Mouse (Mus musculus): ENCODE measurements at regions not wholly inside any gene's neighbourhood (a gene's known extent, or its start where the extent isn't known, plus 50 kb on each side); places are given as distances from the start of the nearest gene placed in this dataset.

- H3K4me3 ChIP-seq (ENCODE audit: low read depth, low read length), result no peak overlapping the region
- H3K9ac ChIP-seq (ENCODE audit: low read depth, poor library complexity, severe bottlenecking), result no peak overlapping the region
- no peaks in the 10 kb centered on the region for H3K36me3 ChIP-seq (ENCODE audit: control insufficient read depth, insufficient read depth, low read length, poor library complexity, severe bottlenecking)
- H3K9me3 ChIP-seq (replicated peaks; ENCODE audit: control insufficient read depth, insufficient read depth, low read length, poor library complexity, severe bottlenecking), result no peaks in the 10 kb centered on the region
- H3K27ac ChIP-seq (ENCODE audit: insufficient read depth, low read length), result no peak overlapping the region
- TF ChIP-seq EP300 (IDR thresholded peaks at IDR 0.05; ENCODE audit: insufficient read depth, low read depth, low read length) (no peak), POLR2A (IDR thresholded peaks at IDR 0.05; ENCODE audit: insufficient read depth, low read length) (no peak), CTCF (IDR thresholded peaks at IDR 0.05; ENCODE audit: low read depth, low read length) (no peak)
- H3K27me3 ChIP-seq (ENCODE audit: control insufficient read depth, insufficient read depth, low read length, poor library complexity, severe bottlenecking), result no peaks in the 10 kb centered on the region
- no peaks in the 10 kb centered on the region for H3K4me1 ChIP-seq (ENCODE audit: control insufficient read depth, insufficient read depth, low read length)
Measured at GRCm38 (mm10) chr5:118888131-118888530, 327.7 kb downstream of the Med13l start.

DNA sequence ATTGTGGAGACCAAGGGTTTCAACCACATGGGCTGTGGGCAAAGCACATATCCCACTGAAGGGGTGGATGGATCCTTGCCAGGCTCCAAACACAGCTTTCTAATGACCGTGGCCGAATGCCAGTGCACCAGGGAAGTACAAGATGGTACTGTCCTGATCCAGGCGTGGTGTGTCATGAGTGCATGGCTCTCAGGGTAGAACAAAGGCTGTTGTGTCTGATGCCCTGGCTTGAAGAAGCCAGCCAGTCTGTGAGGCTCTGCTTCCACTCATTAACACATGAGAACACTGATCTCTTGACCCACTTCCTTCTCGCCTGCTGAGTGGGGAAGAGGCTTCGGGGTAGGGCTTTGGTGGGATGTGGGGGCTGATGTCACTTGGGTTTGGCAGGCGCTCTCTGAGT is 330.7 kb downstream of the Med13l start:
- no peaks in the 10 kb centered on the region for H3K4me1 ChIP-seq (ENCODE audit: control insufficient read depth, insufficient read depth, low read length)
- no peaks in the 10 kb centered on the region for H3K27me3 ChIP-seq (ENCODE audit: control insufficient read depth, insufficient read depth, low read length, poor library complexity, severe bottlenecking)
- no peak overlapping the region for H3K9ac ChIP-seq (ENCODE audit: low read depth, poor library complexity, severe bottlenecking)
- no peaks in the 10 kb centered on the region for H3K9me3 ChIP-seq (replicated peaks; ENCODE audit: control insufficient read depth, insufficient read depth, low read length, poor library complexity, severe bottlenecking)
- TF ChIP-seq CTCF (IDR thresholded peaks at IDR 0.05; ENCODE audit: low read depth, low read length), result no peak
- TF ChIP-seq EP300 (IDR thresholded peaks at IDR 0.05; ENCODE audit: insufficient read depth, low read depth, low read length), result no peak
- TF ChIP-seq POLR2A (IDR thresholded peaks at IDR 0.05; ENCODE audit: insufficient read depth, low read length), result no peak
- H3K36me3 ChIP-seq (ENCODE audit: control insufficient read depth, insufficient read depth, low read length, poor library complexity, severe bottlenecking), result no peaks in the 10 kb centered on the region
- no peak overlapping the region for H3K27ac ChIP-seq (ENCODE audit: insufficient read depth, low read length)
- no peak overlapping the region for H3K4me3 ChIP-seq (ENCODE audit: low read depth, low read length)

DNA sequence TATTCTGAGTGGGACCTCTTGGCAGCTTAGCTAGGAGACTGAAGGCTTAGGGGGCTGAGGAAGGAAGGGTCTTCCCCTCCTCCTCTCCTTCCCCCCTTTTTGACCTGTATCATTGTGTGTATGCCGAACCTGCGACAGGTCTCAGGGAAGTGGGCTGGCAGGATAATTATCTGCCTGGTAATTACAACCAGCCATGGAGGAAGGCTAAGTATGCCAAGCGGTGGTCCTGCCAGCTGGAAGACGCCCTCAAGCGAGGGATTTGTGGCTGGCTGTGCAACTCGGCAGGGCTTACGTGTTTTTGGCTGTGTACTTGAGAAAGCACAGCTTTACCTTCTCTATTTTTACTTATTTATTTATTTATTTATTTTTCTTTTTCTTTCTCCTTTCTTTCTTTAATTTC is 347.7 kb downstream of the Med13l start:
- Histone ChIP-seq H3K4me3 (ENCODE audit: low read depth, low read length) (no peak overlapping the region), H3K27ac (ENCODE audit: insufficient read depth, low read length) (no peak overlapping the region)

DNA sequence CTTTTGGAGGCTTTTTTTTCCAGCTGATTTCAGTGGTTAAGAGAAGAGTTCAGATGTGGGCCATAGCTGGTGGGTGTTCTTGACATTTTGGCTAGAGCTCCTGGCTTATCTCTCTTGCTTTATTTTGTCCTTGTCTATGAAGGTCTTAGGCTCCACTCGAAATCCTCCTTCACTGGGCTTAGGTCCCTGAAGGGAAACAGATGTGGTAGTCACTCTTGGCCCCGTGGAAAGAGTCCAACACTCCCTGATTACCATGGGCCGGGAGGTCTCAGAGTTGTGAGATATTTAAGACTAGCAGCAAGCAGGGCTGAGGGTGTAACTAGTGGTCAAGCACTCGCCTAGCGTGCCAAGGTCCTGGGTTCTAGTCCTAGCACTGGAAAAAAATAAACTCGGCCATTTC is 349.3 kb downstream of the Med13l start:
- H3K36me3 ChIP-seq (ENCODE audit: control insufficient read depth, insufficient read depth, low read length, poor library complexity, severe bottlenecking), result no peaks in the 10 kb centered on the region
- no peaks in the 10 kb centered on the region for H3K9me3 ChIP-seq (replicated peaks; ENCODE audit: control insufficient read depth, insufficient read depth, low read length, poor library complexity, severe bottlenecking)
- no peaks in the 10 kb centered on the region for H3K27me3 ChIP-seq (ENCODE audit: control insufficient read depth, insufficient read depth, low read length, poor library complexity, severe bottlenecking)
- TF ChIP-seq CTCF (IDR thresholded peaks at IDR 0.05; ENCODE audit: low read depth, low read length) (no peak), POLR2A (IDR thresholded peaks at IDR 0.05; ENCODE audit: insufficient read depth, low read length) (no peak), EP300 (IDR thresholded peaks at IDR 0.05; ENCODE audit: insufficient read depth, low read depth, low read length) (no peak)
- no peak overlapping the region for H3K27ac ChIP-seq (ENCODE audit: insufficient read depth, low read length)
- no peak overlapping the region for H3K9ac ChIP-seq (ENCODE audit: low read depth, poor library complexity, severe bottlenecking)
- no peaks in the 10 kb centered on the region for H3K4me1 ChIP-seq (ENCODE audit: control insufficient read depth, insufficient read depth, low read length)
- no peak overlapping the region for H3K4me3 ChIP-seq (ENCODE audit: low read depth, low read length)

More for the DNA sequence above, 347.7 kb downstream of the Med13l start:
- Histone ChIP-seq H3K9ac (ENCODE audit: low read depth, poor library complexity, severe bottlenecking) (no peak overlapping the region), H3K27me3 (ENCODE audit: control insufficient read depth, insufficient read depth, low read length, poor library complexity, severe bottlenecking) (no peaks in the 10 kb centered on the region), H3K4me1 (ENCODE audit: control insufficient read depth, insufficient read depth, low read length) (no peaks in the 10 kb centered on the region), H3K36me3 (ENCODE audit: control insufficient read depth, insufficient read depth, low read length, poor library complexity, severe bottlenecking) (no peaks in the 10 kb centered on the region), H3K9me3 (replicated peaks; ENCODE audit: control insufficient read depth, insufficient read depth, low read length, poor library complexity, severe bottlenecking) (peaks cover 4% of the 10 kb centered on the region)
- TF ChIP-seq CTCF (IDR thresholded peaks at IDR 0.05; ENCODE audit: low read depth, low read length), result no peak
- no peak for TF ChIP-seq EP300 (IDR thresholded peaks at IDR 0.05; ENCODE audit: insufficient read depth, low read depth, low read length)
- no peak for TF ChIP-seq POLR2A (IDR thresholded peaks at IDR 0.05; ENCODE audit: insufficient read depth, low read length)

GRCm38 (mm10) chr5:118914191-118914750 is 353.8 kb downstream of the Med13l start:
- TF ChIP-seq EP300 (IDR thresholded peaks at IDR 0.05; ENCODE audit: insufficient read depth, low read depth, low read length), result no peak
- TF ChIP-seq CTCF (IDR thresholded peaks at IDR 0.05; ENCODE audit: low read depth, low read length), result no peak
- no peak for TF ChIP-seq POLR2A (IDR thresholded peaks at IDR 0.05; ENCODE audit: insufficient read depth, low read length)
- H3K36me3 ChIP-seq (ENCODE audit: control insufficient read depth, insufficient read depth, low read length, poor library complexity, severe bottlenecking), result no peaks in the 10 kb centered on the region

GRCm38 (mm10) chr5:118923357-118923756 is 362.9 kb downstream of the Med13l start:
- no peak overlapping the region for H3K9ac ChIP-seq (ENCODE audit: low read depth, poor library complexity, severe bottlenecking)
- no peak overlapping the region for H3K27ac ChIP-seq (ENCODE audit: insufficient read depth, low read length)
- no peaks in the 10 kb centered on the region for H3K27me3 ChIP-seq (ENCODE audit: control insufficient read depth, insufficient read depth, low read length, poor library complexity, severe bottlenecking)

More at GRCm38 (mm10) chr5:118914191-118914750, 353.8 kb downstream of the Med13l start:
- no peak overlapping the region for H3K9ac ChIP-seq (ENCODE audit: low read depth, poor library complexity, severe bottlenecking)
- H3K4me3 ChIP-seq (ENCODE audit: low read depth, low read length), result no peak overlapping the region
- H3K27ac ChIP-seq (ENCODE audit: insufficient read depth, low read length), result no peak overlapping the region
- no peaks in the 10 kb centered on the region for H3K9me3 ChIP-seq (replicated peaks; ENCODE audit: control insufficient read depth, insufficient read depth, low read length, poor library complexity, severe bottlenecking)
- no peaks in the 10 kb centered on the region for H3K27me3 ChIP-seq (ENCODE audit: control insufficient read depth, insufficient read depth, low read length, poor library complexity, severe bottlenecking)
- no peaks in the 10 kb centered on the region for H3K4me1 ChIP-seq (ENCODE audit: control insufficient read depth, insufficient read depth, low read length)

More at GRCm38 (mm10) chr5:118923357-118923756, 362.9 kb downstream of the Med13l start:
- no peaks in the 10 kb centered on the region for H3K4me1 ChIP-seq (ENCODE audit: control insufficient read depth, insufficient read depth, low read length)
- no peaks in the 10 kb centered on the region for H3K9me3 ChIP-seq (replicated peaks; ENCODE audit: control insufficient read depth, insufficient read depth, low read length, poor library complexity, severe bottlenecking)
- no peak overlapping the region for H3K4me3 ChIP-seq (ENCODE audit: low read depth, low read length)
- TF ChIP-seq EP300 (IDR thresholded peaks at IDR 0.05; ENCODE audit: insufficient read depth, low read depth, low read length), result no peak
- TF ChIP-seq CTCF (IDR thresholded peaks at IDR 0.05; ENCODE audit: low read depth, low read length), result no peak
- no peak for TF ChIP-seq POLR2A (IDR thresholded peaks at IDR 0.05; ENCODE audit: insufficient read depth, low read length)
- no peaks in the 10 kb centered on the region for H3K36me3 ChIP-seq (ENCODE audit: control insufficient read depth, insufficient read depth, low read length, poor library complexity, severe bottlenecking)

All from ES-Bruce4 (cell line).